Mouse (Mus musculus) neutrophil, adult 59 days (primary cell): Measurements from ENCODE around the gene Srrd. TPM values are rescaled to one million over a fixed set of nuclear protein-coding genes. Genes with fewer than 3 reads are reported as not detected.

ENCODE experiments used
- total RNA-seq, 2 experiments: library from RNA; stranded (reverse); gene quantifications; 1 replicate in 1 of 2; 2 replicates in 1 of 2; pipeline ENCODE4 v1.2.4; 2023

Gene Srrd
- total RNA-seq, result 10 to 100 TPM; 20.2 to 27.4 TPM

DNA sequence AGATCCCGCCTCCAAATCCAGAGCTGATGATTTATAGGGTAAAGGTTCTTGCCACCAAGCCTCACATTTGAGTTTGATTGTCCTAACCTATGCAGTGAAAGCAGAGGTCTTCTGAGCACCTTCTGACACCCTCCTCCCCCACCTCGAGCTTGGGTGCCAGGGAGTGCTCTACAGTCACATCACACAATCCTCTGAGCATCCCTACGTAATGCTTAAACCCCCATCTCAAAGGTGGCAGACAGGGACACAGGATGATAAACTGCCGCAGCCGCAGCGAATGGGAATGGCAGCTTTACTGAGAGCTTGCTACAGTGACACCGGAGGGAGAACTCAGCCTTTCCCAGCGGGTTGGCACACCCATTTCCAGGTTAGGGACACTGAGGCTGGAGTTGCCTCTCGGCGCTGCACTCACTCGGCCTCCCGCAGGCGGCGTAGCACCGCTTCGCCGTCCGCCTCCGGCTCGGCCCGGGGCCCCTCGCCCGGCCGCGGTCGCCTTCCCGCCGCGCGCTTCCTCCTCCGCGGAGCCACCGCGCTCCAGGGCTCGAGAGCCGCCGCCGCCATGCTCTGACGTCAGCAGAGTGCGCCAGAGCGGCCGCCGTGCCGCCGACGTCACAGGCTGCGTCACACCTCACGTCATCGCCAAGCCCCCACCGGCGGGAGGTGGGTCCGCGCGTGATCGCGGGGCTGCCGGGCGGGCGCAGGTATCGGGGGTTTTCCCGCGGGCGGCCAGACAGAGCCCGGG, at the start of gene Srrd, which contains the start of gene Hps4:
TSS of gene Srrd (minus strand) at position 578 of the 742 bp plus-strand sequence.
TSS of gene Hps4 (plus strand) at position 621 of the 742 bp plus-strand sequence.

GRCm38 (mm10) chr5:112355910-112356309, 13.1 kb upstream of the Srrd start, which contains the start of gene Gm6583:
Gene Gm6583, minus strand, starts transcription at chr5:112356033.

DNA sequence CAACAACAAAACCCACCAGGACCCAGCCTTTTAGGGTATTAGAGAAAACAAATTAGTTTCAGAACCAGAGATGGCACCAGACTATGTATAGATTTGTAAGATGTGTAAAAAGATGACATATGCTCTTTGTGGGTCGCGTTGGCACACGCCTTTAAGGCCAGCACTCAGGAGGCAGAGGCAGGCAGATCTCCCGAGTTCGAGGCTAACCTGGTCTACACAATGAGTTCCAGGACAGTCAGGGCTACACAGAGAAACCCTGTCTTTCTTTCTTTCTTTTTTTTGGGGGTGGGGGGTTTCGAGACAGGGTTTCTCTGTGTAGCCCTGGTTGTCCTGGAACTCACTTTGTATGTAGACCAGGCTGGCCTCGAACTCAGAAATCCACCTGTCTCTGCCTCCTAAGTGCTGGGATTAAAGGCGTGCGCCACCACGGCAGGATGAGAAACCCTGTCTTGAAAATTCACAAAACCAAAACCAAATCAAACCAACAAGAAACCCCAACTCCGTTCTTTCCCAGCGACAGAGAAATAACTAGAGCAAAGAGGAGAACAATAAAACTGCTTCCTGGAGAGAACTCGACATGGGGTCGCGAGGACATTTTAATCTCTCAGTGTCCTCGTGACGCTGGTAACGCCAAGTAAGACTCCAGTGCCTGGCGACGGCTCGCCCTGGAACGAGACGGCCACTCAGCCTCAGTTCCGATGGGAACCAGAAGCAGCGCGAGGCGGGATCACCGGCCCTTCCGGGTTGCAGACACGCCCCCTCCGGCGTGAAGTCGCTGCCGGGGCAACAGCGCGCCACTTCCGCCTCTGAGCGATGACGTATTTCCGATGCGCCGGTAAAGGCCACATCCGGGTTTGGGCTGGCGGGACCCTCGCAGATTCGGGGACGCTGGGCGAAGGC, 17.0 kb downstream of the Srrd start, which contains the start of gene Tfip11:
TSS of gene Tfip11 (plus strand) at position 813 of the 900 bp plus-strand sequence.

Other genes starting within 250 kb of the Srrd start
- gene Cryba4, start 90.5 kb downstream of the Srrd start, total RNA-seq, result 1 to 10 TPM; 3.0 to 3.6 TPM
- gene Crybb1, start 87.2 kb downstream of the Srrd start, total RNA-seq, result 1 to 10 TPM in 1 of 2 experiments, under 1 TPM in 1; 0.56 to 1.0 TPM
- gene Tpst2, start 66.3 kb downstream of the Srrd start, total RNA-seq, result 10 to 100 TPM; 79.9 to 92.5 TPM
- gene Tfip11, start 16.7 kb downstream of the Srrd start, total RNA-seq, result 10 to 100 TPM; 88.4 to 89.3 TPM
- 10 to 100 TPM; 18.7 to 19.8 TPM for gene Hps4, start within 50 bp of the Srrd start, total RNA-seq
- not detected for gene Gm6583, start 13.0 kb upstream of the Srrd start, total RNA-seq
- gene Asphd2, start 51.8 kb upstream of the Srrd start, total RNA-seq, result not detected
- gene Gm6588, start 106.4 kb upstream of the Srrd start, total RNA-seq, result not detected
- gene Sez6l, start 234.1 kb upstream of the Srrd start, total RNA-seq, result not detected